Mouse (Mus musculus) frontal cortex, postnatal 14 days (tissue): ENCODE results near the gene Zfp830.
A peak's percentile ranks its signal among the peaks of the same experiment; 100 is the strongest.

ENCODE experiments used
- DNase-seq, 2 experiments: peaks; one replicate each; pipeline ENCODE4 v3.0.0; 2022; ENCODE audit warnings: low spot score in 2 of 2

Zfp830 gene

DNA sequence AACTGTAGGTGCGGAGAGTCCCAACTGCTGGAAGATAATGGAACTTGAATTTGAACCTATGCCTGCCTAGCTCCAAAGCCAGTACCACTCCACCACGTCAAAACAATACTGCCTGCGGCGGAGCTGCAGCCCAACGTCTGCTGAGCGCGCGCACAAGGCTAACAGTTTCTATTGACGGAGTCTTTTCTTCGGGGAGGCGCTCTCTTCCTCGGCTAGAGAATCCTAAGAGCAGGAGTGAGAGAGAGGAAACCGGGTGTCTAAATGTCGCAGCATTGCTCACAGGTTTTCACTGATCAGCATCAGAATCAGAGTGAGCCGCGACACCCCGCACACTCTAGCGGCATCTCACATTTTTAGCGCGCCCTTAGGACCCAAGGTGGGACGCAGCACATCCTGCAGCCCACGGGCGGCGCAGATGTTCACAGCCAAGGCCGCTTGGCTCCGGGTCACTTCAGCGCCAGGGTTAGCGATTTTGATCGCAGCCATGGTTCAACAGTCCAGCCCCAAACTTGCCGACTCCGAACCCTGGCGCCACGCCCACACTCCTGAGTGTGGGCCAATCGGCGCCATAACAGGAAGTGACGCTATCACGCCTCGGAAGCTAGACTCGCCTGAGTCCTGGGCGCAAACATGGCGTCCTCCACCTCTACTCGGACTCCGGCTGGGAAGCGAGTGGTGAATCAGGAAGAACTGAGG, at the start of gene Zfp830, which contains the start of gene Cct6b:
Gene Zfp830, plus strand, starts transcription at position 604 of the 696 bp plus-strand sequence.
Gene Cct6b, minus strand, starts transcription at position 580 of the 696 bp plus-strand sequence.
- peak; percentile 84 to 90 for DNase-seq

DNA sequence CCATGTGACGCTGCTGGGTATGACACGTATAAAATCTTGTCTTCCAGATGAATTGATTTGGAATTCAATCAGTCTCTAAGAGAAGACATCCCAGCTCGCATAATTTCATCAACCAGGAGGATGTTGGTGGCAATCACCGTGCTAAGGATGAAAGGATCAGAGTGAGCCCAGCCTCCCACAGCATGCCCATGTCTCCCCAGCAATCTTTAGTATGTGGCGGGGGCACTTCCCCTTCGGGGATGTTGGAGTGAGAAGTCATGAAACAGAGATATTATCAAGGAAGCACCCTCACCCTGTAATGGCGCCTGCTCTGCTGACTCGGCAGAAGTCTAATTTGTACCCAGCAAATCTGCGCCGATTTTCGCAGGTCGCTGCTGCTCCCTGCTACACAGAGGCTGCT, 44.9 kb upstream of the Zfp830 start:
- no peak for DNase-seq

DNA sequence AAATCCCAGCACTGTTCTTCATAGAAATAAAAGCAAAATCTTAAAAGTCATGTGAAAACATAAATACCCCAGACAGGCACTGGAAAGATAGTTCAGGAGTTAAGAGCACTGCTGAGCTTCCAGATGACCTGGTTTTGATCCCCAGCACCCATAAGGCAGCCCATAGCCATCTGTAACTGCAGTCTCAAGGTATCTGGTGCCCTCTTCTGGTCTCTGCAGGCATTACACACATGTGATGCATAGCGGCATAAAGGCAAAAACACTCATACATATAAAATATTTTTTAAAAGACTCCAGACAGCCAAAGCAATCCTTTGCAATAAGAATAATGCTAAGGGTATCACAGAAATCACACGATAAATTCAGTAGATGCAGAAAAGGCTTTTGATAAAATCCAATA, 37.3 kb upstream of the Zfp830 start:
- no peak for DNase-seq

DNA sequence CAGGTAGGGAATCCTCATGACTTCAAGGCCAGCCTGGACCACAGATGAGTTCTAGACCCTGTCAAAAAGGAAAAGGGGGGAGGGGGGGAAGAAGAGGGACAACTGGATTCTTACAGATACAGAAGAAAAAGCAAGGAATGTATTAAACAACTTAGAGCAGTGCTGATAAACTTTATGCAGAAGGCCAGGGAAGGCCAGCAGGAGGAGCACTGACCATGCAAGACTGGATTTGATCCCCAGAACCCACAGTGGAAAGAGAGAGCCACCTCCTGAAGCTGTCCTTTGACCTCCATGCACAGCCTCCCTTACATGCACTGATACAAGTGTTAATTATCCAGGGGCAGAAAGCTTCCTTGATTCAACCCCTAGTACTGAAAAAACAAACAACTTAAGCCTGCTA, 29.9 kb upstream of the Zfp830 start:
- DNase-seq = no peak

DNA sequence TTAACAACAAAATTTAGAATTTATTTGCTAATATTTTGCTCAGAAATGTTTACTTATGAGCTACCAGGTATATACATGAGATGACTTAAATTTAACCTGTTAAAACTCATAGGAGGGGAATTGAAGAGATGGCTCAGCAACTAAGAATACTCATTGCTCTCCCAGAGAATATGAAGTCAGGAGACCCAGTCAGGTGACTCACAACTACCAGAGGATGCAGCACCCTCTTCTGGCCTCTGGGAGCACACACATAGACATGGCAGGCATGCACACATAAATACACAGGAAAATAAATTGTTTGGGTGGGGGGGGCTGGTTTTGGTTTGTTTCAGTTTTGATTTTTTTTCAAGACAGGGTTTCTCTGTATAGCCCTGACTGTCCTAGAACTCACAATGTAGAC, 25.1 kb upstream of the Zfp830 start:
- DNase-seq = no peak

DNA sequence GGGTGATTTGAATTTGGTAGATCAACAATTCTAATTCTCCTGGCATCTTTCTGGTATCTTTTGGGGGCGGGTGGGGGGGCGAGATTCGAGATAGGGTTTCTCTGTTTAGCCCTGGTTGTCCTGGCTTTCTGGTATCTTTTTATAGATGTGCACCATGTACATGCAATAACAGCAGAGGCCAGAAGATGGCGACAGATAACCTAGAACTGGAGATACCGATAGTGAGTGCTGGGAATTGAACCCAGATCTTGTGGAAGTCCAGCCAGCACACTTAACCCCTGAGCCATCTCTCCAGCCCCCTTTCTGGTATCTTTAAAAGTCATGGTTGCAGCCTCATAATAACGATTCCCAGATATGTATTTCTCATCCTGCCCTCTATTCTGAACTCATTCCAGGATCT, 18.0 kb upstream of the Zfp830 start:
- DNase-seq = no peak

DNA sequence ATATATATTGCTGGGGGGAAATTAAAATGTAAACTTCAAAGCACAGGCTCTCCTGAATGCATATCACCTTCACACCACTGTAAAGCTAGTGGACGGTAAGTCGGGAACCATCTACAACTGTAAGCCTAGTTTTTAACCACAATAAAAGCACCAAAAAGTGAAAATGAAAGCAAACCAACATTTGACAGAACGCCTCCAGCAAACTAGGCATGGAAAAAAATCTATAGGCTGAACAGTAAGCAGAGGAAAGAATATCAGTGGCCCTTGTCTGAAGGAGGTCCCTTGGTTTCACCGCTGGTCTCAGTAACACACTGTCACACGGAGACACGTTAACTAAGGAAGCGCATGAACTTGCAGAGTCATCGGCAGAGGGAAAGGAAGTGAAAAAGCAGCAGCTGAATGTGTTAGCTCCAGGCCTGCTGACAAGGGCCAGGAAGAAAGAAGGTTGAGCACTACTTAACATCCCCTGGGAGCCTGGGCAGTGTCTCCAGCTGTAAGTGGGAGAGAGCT, 17.2 kb upstream of the Zfp830 start:
- no peak for DNase-seq

DNA sequence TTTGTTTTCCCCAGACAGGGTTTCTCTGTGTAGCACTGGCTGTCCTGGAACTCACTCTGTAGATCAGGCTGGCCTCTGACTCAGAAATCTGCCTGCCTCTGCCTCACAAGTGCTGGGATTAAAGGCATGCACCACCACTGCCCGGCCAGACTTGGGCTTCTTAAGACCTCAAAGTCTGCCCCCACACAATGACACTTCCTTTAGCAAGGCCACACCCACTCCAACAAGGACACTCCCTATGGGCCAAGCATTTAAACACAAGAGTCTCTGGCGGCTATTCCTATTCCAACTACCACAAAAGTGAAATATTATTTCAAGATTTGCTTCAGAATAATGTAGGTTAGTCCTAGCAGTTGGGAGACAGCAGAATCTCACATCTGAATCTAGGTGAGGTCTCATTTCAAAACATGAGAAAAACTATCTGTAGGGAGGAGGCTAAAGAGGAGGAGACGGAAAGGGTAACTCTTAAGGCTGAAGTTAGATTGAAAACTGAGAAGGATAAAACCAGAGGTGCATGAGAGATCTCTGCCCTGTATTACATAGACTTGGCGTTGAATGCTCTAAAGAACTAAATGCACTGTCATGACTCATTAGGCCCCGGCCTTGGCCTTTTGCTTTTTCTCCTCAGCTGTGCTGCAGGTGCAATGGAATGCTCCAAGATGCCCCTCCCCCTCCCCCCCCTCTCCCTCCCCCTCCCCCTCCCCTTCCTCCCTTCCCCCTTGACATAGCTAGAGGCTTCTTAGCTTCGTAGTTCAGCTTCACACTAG, 11.6 kb upstream of the Zfp830 start:
- no peak for DNase-seq

DNA sequence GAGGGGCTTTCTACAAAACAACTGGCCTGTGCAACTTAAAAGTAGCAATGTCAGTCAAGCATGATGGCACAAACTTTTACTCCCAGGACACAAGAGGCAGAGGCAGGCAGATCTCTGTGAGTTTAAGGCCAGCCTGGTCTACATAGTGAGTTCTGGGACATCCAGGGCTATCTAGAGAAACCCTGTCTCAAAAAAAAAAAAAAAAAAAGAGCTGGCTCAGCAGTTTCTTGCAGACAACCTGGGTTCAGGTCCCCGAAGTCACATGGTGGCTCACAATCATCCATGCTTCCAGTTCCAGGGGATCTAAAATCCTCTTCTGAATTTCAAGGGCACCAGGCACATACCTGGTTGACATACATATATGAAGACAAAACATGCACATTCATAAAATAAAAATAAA, 8.2 kb upstream of the Zfp830 start:
- no peak for DNase-seq

DNA sequence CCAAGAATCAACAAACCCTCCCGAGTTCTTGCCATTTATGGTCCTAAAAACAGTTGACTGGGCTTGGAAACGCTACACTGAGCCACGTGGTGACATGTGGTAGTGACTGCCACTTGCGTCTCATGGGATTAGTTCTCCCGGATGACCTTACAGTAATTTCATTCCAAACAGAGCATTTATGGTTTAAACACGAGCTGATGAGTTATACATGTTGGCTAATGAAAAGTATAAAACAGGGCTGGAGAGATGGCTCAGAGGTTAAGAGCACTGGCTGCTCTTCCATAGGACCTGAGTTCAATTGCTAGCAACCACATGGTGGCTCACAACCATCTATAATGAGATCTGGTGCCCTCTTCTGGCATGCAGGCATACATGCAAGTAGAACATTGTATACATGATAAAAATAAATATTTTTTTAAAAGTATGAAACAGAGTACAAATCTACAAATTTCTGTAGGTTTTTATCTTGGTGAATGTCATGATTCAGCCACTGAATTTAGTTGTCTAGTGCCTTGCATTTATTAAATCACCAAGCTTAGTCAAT, 1.8 kb upstream of the Zfp830 start:
- no peak for DNase-seq

DNA sequence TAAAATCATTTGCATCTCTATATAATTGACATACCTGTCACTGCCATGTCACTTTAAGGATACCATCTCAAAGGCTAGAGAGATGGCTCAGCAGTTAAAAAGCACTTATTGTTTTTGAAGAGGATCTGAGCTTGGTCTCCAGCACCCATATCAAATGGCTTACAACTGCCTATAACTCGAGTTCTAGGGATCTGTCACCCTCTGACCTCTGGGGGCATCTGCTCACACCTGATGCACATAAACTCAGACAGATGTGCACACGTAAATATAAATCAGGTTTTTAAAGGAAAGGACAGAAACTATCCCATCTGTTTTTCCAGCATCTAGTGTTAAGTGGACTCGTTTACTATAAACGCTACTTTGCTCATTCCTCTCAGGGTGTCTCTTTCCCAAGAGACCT, 884 bp upstream of the Zfp830 start:
- DNase-seq = no peak

DNA sequence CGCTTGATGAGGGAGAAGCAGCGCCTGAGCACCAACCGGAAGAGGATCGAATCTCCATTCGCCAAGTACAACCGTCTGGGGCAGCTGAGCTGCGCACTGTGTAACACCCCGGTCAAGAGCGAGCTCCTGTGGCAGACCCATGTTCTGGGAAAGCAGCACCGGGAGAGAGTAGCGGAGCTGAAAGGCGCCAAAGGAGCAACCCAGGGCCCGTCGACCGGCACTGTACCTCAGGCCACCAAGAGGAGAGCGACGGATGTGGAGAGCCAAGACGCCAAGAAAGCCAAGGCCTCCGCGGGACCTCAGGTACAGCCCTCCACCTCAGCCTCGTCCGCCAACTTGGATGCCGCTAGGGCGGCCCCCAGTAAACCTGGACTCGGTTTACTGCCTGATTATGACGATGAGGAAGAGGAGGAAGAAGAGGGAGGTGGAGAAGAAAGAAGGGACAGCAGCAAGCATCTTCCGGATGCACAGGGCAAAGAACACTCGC, 336 bp downstream of the Zfp830 start:
- DNase-seq = no peak

DNA sequence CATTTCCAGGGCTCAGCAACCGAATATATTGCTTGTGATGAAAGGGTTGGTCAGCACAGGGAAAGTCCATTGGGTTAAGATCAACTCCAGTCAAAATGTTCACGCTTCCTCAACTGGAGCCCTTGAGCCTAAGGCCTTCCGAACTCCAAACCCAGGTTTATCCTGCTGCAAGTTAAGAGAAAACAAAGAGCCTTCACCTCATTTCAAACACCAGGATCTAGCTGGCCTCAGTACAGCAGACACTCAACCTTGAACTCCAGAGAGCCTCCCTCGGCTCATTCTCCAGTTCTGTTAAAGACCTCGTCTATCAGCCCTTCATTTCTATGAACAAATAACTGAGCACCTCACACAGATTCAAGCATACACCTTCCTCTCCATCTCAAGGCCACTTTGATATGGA, 16.0 kb downstream of the Zfp830 start:
- no peak for DNase-seq

DNA sequence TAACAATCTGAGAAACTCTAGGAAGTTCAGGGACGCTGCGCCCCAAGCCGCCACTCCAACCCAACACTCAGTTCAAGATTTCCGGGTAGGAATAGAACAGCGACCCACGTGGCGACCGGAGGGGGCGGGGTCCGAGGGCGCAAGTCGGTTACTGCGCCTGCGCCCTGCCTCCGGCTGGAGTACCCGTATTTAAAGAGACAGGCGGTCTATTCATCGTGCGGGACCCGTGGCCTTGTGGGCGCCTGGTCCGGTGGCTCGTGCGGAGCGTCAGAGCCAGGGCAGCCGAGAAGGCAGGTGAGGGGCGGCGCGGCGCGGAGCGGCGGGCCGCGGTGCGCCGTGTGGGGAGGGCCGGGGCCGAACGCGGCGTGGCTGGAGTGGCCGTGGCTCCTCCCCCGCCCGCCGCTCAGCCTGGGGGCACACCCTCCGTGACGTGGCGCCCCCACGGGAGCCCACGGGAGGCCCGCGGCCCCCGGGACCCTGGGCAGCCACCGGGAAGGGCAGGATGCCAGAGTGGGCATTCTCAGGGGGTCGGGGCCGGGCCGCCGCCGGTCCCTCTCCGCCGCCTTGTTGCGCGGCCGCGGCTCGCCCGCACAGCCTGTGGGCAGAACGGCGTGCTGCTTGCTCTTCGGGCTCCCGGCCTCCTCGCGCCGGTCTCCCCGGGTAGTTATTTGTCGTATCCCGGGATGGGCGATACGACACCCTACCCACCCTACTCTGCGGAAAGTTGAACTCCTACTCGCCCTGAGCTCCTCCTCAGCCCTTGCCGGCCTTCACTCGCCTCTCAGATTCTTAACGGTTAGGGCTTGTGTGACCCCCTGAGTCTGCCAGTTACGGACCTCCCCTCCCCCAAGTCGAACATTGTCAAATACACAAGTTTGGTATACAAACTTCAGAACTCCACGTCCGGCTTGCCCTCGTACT, 17.1 kb downstream of the Zfp830 start, which contains the start of gene Lig3:
Gene Lig3, plus strand, starts transcription at position 126 of the 921 bp plus-strand sequence.
- DNase-seq = peak; percentile 90 to 92

DNA sequence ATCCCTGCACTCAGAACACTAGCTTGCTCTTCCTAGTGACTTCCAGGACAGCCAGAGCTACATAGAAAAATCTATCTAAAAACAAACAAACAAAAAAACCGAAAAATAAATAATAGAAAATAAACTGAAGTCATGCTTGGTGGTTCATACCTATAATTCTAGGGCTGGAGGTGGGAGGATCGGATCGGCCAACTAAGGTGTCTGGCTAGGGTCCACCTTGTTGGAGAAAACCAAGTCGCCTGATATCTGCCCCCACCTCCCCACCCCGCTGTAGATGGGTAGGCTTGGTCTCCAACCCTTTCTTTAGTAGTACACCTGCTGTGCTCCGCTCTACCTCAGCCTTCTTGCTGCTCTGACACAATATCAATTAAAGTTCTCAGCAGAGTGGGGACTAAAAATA, 18.1 kb downstream of the Zfp830 start:
- no peak for DNase-seq

DNA sequence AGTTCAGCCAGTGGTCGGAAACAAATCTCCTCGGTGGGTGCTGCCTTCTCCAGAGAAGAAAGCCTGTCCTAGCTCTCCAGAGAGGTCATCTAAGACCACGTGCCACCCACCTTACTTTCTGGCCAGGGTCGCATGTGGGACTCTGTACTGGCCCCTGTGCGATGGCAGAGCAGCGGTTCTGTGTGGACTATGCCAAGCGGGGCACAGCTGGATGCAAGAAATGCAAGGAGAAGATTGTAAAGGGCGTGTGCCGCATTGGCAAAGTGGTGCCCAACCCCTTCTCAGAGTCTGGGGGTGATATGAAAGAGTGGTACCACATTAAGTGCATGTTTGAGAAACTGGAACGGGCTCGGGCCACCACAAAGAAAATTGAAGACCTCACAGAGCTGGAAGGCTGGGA, 19.3 kb downstream of the Zfp830 start:
- no peak for DNase-seq

DNA sequence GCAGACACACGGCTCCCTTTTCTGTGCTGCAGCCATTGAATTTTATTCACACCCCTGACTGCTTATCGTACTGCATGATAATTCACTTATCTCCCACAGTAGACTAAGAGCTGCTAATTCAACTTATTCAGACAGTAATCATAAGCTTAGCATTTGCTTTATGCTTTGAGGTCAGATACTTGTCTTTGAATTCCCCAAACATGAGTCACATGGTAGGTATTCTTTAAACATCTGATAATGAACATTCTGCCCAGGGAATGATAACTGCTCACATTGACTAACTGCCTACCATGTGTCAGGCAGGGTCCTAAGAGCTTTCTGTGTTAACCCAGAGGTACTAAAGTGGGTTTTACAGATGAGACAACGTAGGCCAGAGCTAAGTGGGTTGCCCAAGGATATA, 42.5 kb downstream of the Zfp830 start:
- no peak for DNase-seq

DNA sequence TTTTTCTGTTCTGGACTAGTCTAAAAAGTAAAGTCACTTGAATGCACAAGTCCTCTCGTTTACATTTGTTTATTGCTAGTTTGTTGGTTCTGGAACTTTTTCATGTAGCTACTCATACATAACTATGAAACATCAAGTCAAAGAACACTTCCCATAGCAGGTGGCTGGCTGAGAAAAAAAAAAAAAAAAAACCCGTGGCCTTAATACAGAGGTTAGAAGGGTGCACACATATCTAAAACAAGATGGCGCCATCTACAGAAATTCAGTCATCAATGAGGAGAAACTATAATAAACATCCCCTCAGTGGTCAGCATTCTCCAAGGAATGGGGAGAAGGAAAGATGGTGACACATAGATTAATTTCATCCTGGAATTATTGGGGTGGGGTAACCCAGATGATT, 43.2 kb downstream of the Zfp830 start:
- no peak for DNase-seq

DNA sequence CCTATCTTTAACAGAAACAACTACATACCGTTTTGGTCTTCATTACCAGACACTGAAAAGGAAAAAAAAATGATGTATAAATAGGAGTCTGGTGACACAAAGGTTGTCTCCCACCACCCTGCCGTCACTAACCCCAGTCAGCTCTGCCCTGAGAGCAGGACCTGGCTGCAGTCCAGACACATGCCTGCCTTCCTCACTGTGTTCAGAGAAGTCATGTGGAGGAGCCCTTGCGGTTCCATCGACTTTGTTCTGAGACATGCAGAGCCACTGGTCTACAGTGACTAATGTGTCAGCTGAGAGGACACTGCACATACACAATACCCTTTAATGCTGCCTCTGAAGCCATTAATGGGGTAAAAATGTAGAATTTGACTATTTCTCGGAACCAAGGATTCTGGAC, 44.3 kb downstream of the Zfp830 start:
- DNase-seq = no peak
